9 mouse cellular contexts compared by ENCODE assay signal in the genomic region with DNA sequence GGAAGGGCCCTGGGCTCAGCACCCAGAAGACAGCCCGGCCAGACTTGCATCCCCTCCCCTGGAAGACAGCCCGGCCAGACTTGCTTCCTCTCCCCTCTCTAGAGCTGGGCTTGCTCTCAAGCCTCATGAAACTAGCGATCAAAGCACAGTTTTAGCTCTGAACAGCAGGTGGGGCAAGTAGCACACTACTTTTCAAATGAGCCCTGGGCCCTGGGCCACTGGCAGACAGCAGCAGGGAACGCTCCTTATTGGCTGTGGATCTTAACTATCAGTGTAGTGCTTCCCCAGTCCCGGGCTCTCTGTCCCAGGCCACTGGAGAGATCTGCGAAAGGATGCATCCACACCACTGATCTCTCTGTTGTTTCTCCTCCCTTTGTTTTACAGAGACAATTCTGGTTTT. TPM values are rescaled to one million over a fixed set of nuclear protein-coding genes. Genes with fewer than 3 reads are reported as not detected.
A peak's percentile ranks its signal among the peaks of the same experiment; 100 is the strongest.
DNase-seq lines count a peak whose midpoint lies in the region; ATAC-seq and TF ChIP-seq lines count a peak whose summit lies in the region.
"Had no signal": no experiment of that assay in that cellular context is flagged by ENCODE, and none has a peak within 500 bp of the region (broad histone marks: within the 10 kb centered on the region; RNA-seq: fewer than 3 reads in every experiment).

No protein-coding gene starts in this region.

- H3K27ac ChIP-seq in hindbrain, embryonic 10.5 days: no peak overlapping the region; the same call in 1 of the 2 replicates
- H3K27ac ChIP-seq in lung, postnatal 0 days (ENCODE audit: low read length): no peak overlapping the region

- TF ChIP-seq EP300 in lung, postnatal 0 days (IDR thresholded peaks at IDR 0.05): no peak

- no peaks in the 10 kb centered on the region for H3K27me3 ChIP-seq in hindbrain, embryonic 10.5 days (ENCODE audit: insufficient read depth, poor library complexity, severe bottlenecking)
- H3K27me3 ChIP-seq in lung, postnatal 0 days (replicated peaks; ENCODE audit: insufficient read depth, low read length): no peaks in the 10 kb centered on the region

- DNase-seq in NIH3T3 (ENCODE audit: low read depth): peak; percentile 83
- DNase-seq in cerebellum, adult 9-11 months: peak; percentile 50
- DNase-seq in frontal cortex, adult 2 months (ENCODE audit: extremely low spot score in 1 of 2, low spot score in 1 of 2): peak; percentile 57 to 86
- DNase-seq in hindbrain, embryonic 10.5 days (ENCODE audit: low spot score): peak; percentile 70
- DNase-seq in layer of hippocampus, adult 9-11 months: peak; percentile 82
- peak; percentile 87 for DNase-seq in lung, postnatal 0 days (ENCODE audit: low spot score)
- DNase-seq in retina, adult 2 months (ENCODE audit: low read depth, low spot score): peak; percentile 48
- peak; percentile 78 for DNase-seq in thymus, postnatal 14 days

- H3K4me1 ChIP-seq in hindbrain, embryonic 10.5 days (replicated peaks): peaks cover 9% of the 10 kb centered on the region
- no peaks in the 10 kb centered on the region for H3K4me1 ChIP-seq in lung, postnatal 0 days (ENCODE audit: insufficient read depth, low read depth, low read length)

- no peak overlapping the region for H3K9ac ChIP-seq in lung, postnatal 0 days (replicated peaks; ENCODE audit: low read depth)

- peak; percentile 90 for ATAC-seq in lung, postnatal 0 days

- no peak overlapping the region for H3K4me3 ChIP-seq in hindbrain, embryonic 10.5 days
- no peak overlapping the region for H3K4me3 ChIP-seq in lung, postnatal 0 days (ENCODE audit: low read depth, low read length)
- H3K4me3 ChIP-seq: myocyte had no signal

- no peak overlapping the region for H3K4me2 ChIP-seq in lung, postnatal 0 days (replicated peaks; ENCODE audit: low read depth, low read length)

- no peaks in the 10 kb centered on the region for H3K36me3 ChIP-seq in hindbrain, embryonic 10.5 days
- H3K36me3 ChIP-seq in lung, postnatal 0 days (ENCODE audit: insufficient read depth, low read length): no peaks in the 10 kb centered on the region

- H3K9me3 ChIP-seq in hindbrain, embryonic 10.5 days: no peaks in the 10 kb centered on the region
- no peaks in the 10 kb centered on the region for H3K9me3 ChIP-seq in lung, postnatal 0 days (ENCODE audit: low read length)

- 10% methylated on average over 6 of the region's 6 CpGs for WGBS in hindbrain, embryonic 10.5 days
- 8% methylated on average over 6 of the region's 6 CpGs for WGBS in lung, postnatal 0 days

- peak; percentile 83 for TF ChIP-seq CTCF in lung, postnatal 0 days (IDR thresholded peaks at IDR 0.05)

RNA-seq across cellular contexts. Expression of gene Aven, which starts 8.4 kb away (rescaled TPM):
- 8.7 and 9.1 TPM in 2 replicates for polyA plus RNA-seq in frontal cortex, adult 2 months (2012; rRNA removed)
- polyA plus RNA-seq in hindbrain, embryonic 10.5 days (2016; fragmentation: Nextera tagmentation; extraction: Ambion mirVana): 6.3 and 7.4 TPM in 2 replicates
- 2.4 and 3.0 TPM in 2 replicates for polyA plus RNA-seq in lung, postnatal 0 days (2015; fragmentation: Nextera tagmentation; extraction: Ambion mirVana)

RNA-seq across cellular contexts. Expression of gene Chrm5, which starts 20.6 kb away (rescaled TPM):
- 0.06 and 0.12 TPM in 2 replicates for polyA plus RNA-seq in frontal cortex, adult 2 months (2012; rRNA removed)
- not detected in 2 replicates for polyA plus RNA-seq in hindbrain, embryonic 10.5 days (2016; fragmentation: Nextera tagmentation; extraction: Ambion mirVana)
- not detected in 2 replicates for polyA plus RNA-seq in lung, postnatal 0 days (2015; fragmentation: Nextera tagmentation; extraction: Ambion mirVana)
- polyA plus RNA-seq: myocyte had no signal

RNA-seq across cellular contexts. Expression of gene Emc7, which starts 46.4 kb away (rescaled TPM):
- polyA plus RNA-seq in frontal cortex, adult 2 months (2012; rRNA removed): 29.4 and 32.1 TPM in 2 replicates
- 12.0 and 12.3 TPM in 2 replicates for polyA plus RNA-seq in hindbrain, embryonic 10.5 days (2016; fragmentation: Nextera tagmentation; extraction: Ambion mirVana)
- 29.0 and 31.6 TPM in 2 replicates for polyA plus RNA-seq in lung, postnatal 0 days (2015; fragmentation: Nextera tagmentation; extraction: Ambion mirVana)
